18 mouse cellular contexts compared by ENCODE assay signal in genomic region chr4:64324391-64324790, GRCm38 (mm10).
DNase-seq lines count a peak whose midpoint lies in the region; ATAC-seq and TF ChIP-seq lines count a peak whose summit lies in the region.
"Had no signal": no experiment of that assay in that cellular context is flagged by ENCODE, and none has a peak within 500 bp of the region (broad histone marks: within the 10 kb centered on the region; RNA-seq: fewer than 3 reads in every experiment).

No protein-coding gene starts in this region.

- TF ChIP-seq POLR2A in embryonic fibroblast, embryonic 13.5 days (IDR thresholded peaks at IDR 0.05; ENCODE audit: low read depth, low read length): no peak

- DNase-seq in lung, postnatal 0 days (ENCODE audit: low spot score): peak; percentile 15
- no peak for DNase-seq in lung, adult 18-20 months
- no peak for DNase-seq in cerebellum, adult 11 months
- no peak for DNase-seq in lung, postnatal 36 days
- DNase-seq: cerebellum, adult 11-12 months; cerebellum, adult 9-10 months; cerebellum, postnatal 25 days; forebrain, postnatal 0 days; gastrocnemius, postnatal 14 days; heart, postnatal 36 days; kidney, adult 8-10 months had no signal

- no peak overlapping the region for H3K4me2 ChIP-seq in lung, postnatal 0 days (replicated peaks; ENCODE audit: low read depth, low read length)
- H3K4me2 ChIP-seq: embryonic facial prominence, embryonic 12.5 days; forebrain, embryonic 13.5 days; heart, embryonic 13.5 days; hindbrain, embryonic 15.5 days had no signal

- no peaks in the 10 kb centered on the region for H3K27me3 ChIP-seq in lung, postnatal 0 days (replicated peaks; ENCODE audit: insufficient read depth, low read length)
- no peaks in the 10 kb centered on the region for H3K27me3 ChIP-seq in C2C12 (ENCODE audit: control insufficient read depth, insufficient read depth, insufficient read length)
- H3K27me3 ChIP-seq: embryonic facial prominence, embryonic 12.5 days; forebrain, embryonic 13.5 days; heart, embryonic 13.5 days; hindbrain, embryonic 15.5 days had no signal

- no peak overlapping the region for H3K9ac ChIP-seq in lung, postnatal 0 days (replicated peaks; ENCODE audit: low read depth)
- H3K9ac ChIP-seq: embryonic facial prominence, embryonic 12.5 days; forebrain, embryonic 13.5 days; forebrain, postnatal 0 days; heart, embryonic 13.5 days; hindbrain, embryonic 15.5 days had no signal

- H3K36me3 ChIP-seq in lung, postnatal 0 days (ENCODE audit: insufficient read depth, low read length): no peaks in the 10 kb centered on the region
- no peaks in the 10 kb centered on the region for H3K36me3 ChIP-seq in C2C12 (ENCODE audit: control insufficient read depth, insufficient read depth)
- H3K36me3 ChIP-seq: embryonic facial prominence, embryonic 12.5 days; heart, embryonic 13.5 days; hindbrain, embryonic 15.5 days had no signal

- H3K4me1 ChIP-seq in lung, postnatal 0 days (ENCODE audit: insufficient read depth, low read depth, low read length): no peaks in the 10 kb centered on the region
- no peaks in the 10 kb centered on the region; the same call in 1 of the 2 replicates for H3K4me1 ChIP-seq in embryonic fibroblast, embryonic 13.5 days (ENCODE audit: control insufficient read depth, insufficient read depth, low read length)
- H3K4me1 ChIP-seq: embryonic facial prominence, embryonic 12.5 days; forebrain, embryonic 13.5 days; heart, embryonic 13.5 days; hindbrain, embryonic 15.5 days had no signal

- H3ac ChIP-seq in C2C12 (ENCODE audit: control insufficient read depth, insufficient read length, low read depth): no peak overlapping the region

- no peak for TF ChIP-seq CTCF in lung, postnatal 0 days (IDR thresholded peaks at IDR 0.05)
- TF ChIP-seq CTCF in C2C12 (IDR thresholded peaks at IDR 0.05; ENCODE audit: control insufficient read depth, insufficient read depth, insufficient read length): no peak
- no peak for TF ChIP-seq CTCF in embryonic fibroblast, embryonic 13.5 days (IDR thresholded peaks at IDR 0.05; ENCODE audit: borderline replicate concordance, insufficient read depth, low read length)

- no peak overlapping the region for H3K4me3 ChIP-seq in lung, postnatal 0 days (ENCODE audit: low read depth, low read length)
- H3K4me3 ChIP-seq in C2C12 (ENCODE audit: insufficient read depth, poor library complexity, severe bottlenecking): no peak overlapping the region
- no peak overlapping the region for H3K4me3 ChIP-seq in embryonic fibroblast, embryonic 13.5 days (ENCODE audit: insufficient read depth, low read length)
- H3K4me3 ChIP-seq: embryonic facial prominence, embryonic 12.5 days; forebrain, embryonic 13.5 days; heart, embryonic 13.5 days; hindbrain, embryonic 15.5 days had no signal

- H3K79me3 ChIP-seq in C2C12 (ENCODE audit: low read depth): no peaks in the 10 kb centered on the region

- H3K27ac ChIP-seq in lung, postnatal 0 days (ENCODE audit: low read length): no peak overlapping the region
- H3K27ac ChIP-seq in embryonic fibroblast, embryonic 13.5 days (ENCODE audit: insufficient read depth, low read length): peak overlapping the region; percentile 57
- H3K27ac ChIP-seq: embryonic facial prominence, embryonic 12.5 days; forebrain, embryonic 13.5 days; heart, embryonic 13.5 days; hindbrain, embryonic 15.5 days had no signal

- 0 out of 2 replicates have a peak, but pooled peaks have one; percentile 20 for TF ChIP-seq EP300 in lung, postnatal 0 days (IDR thresholded peaks at IDR 0.05)

- ATAC-seq in lung, postnatal 0 days: no peak
- ATAC-seq: forebrain, embryonic 13.5 days; forebrain, postnatal 0 days; intestine, postnatal 0 days had no signal

- H3K9me3 ChIP-seq in lung, postnatal 0 days (ENCODE audit: low read length): no peaks in the 10 kb centered on the region
- H3K9me3 ChIP-seq: embryonic facial prominence, embryonic 12.5 days; forebrain, embryonic 13.5 days; heart, embryonic 13.5 days; hindbrain, embryonic 15.5 days had no signal

- H3K79me2 ChIP-seq in C2C12 (ENCODE audit: control insufficient read depth, insufficient read depth): no peaks in the 10 kb centered on the region

- WGBS in lung, postnatal 0 days: 20% methylated on average over 3 of the region's 3 CpGs

TF ChIP-seq in C2C12, 6 proteins besides CTCF, POLR2A, EP300 and RAD21:
- no peak for TF ChIP-seq MAX (IDR thresholded peaks at IDR 0.05)
- peak; percentile 65 for TF ChIP-seq MYOD1 (IDR thresholded peaks at IDR 0.05; ENCODE audit: control insufficient read depth, insufficient read length, low read depth)
- TF ChIP-seq USF1 (IDR thresholded peaks at IDR 0.05; ENCODE audit: low read depth): no peak
- no peak for TF ChIP-seq MYOG (IDR thresholded peaks at IDR 0.05; ENCODE audit: control insufficient read depth, extremely low read depth, insufficient read length)
- TF ChIP-seq CEBPB (IDR thresholded peaks at IDR 0.05; ENCODE audit: low read depth): no peak
- peak; percentile 76 for TF ChIP-seq FOSL1 (IDR thresholded peaks at IDR 0.05; ENCODE audit: insufficient read depth, low read length, poor library complexity, severe bottlenecking)
TF ChIP-seq in C2C12: peak in this region for 2.
